Mouse (Mus musculus) hindbrain, embryonic 13.5 days (tissue): ENCODE data around the gene Pparg. TPM values are rescaled to one million over a fixed set of nuclear protein-coding genes. Genes with fewer than 3 reads are reported as not detected.

Experiments
- ATAC-seq: fragments of 200-750 bp; cut with Nextera tagmentation; 2 replicates; pipeline ENCODE4 v1.8.0; 2017; ENCODE audit warnings: moderate TSS enrichment; ENCODE audit not compliant: low FRiP score
- H3K27ac ChIP-seq: fragments of 300-500 bp; sonication (generic); 2 replicates; pipeline ENCODE4 v1.5.1; 2015; ENCODE audit warnings: inconsistent platforms, mild to moderate bottlenecking, moderate library complexity
- H3K27me3 ChIP-seq: fragments of 300-500 bp; sonication (generic); 2 replicates; pipeline ENCODE4 v1.6.1; 2015; ENCODE audit warnings: mild to moderate bottlenecking, inconsistent platforms
- H3K36me3 ChIP-seq: fragments of 300-500 bp; sonication (generic); 2 replicates; pipeline ENCODE4 v1.6.1; 2015; ENCODE audit warnings: mild to moderate bottlenecking, inconsistent platforms
- H3K4me1 ChIP-seq: fragments of 300-500 bp; sonication (generic); replicated peaks from 2 replicates; pipeline ENCODE4 v1.6.1; 2015; ENCODE audit warnings: inconsistent platforms
- H3K4me2 ChIP-seq: fragments of 300-500 bp; sonication (generic); 2 replicates; pipeline ENCODE4 v1.6.1; 2015; ENCODE audit warnings: inconsistent platforms, mild to moderate bottlenecking, moderate library complexity
- H3K4me3 ChIP-seq: fragments of 300-500 bp; sonication (generic); 2 replicates; pipeline ENCODE4 v1.5.1; 2015; ENCODE audit warnings: mild to moderate bottlenecking, inconsistent platforms
- H3K9ac ChIP-seq: fragments of 300-500 bp; sonication (generic); 2 replicates; pipeline ENCODE4 v1.6.1; 2015; ENCODE audit warnings: mild to moderate bottlenecking, inconsistent platforms
- H3K9me3 ChIP-seq: fragments of 300-500 bp; sonication (generic); 2 replicates; pipeline ENCODE4 v1.6.1; 2016; ENCODE audit warnings: inconsistent platforms
- WGBS: fragments of 180-500 bp; shearing (Covaris S2); methylation state at CpG from one replicate; pipeline ENCODE4 v1.1.7; 2015; 5-methylcytosine and 5-hydroxymethylcytosine counted together
- polyA plus RNA-seq: library from polyadenylated mRNA; unstranded; fragments of >200 nt; fragmentation: Nextera tagmentation; extraction: Ambion mirVana; gene quantifications from 2 replicates; pipeline ENCODE4 v1.2.1, GENCODE M21; 2015

Gene Pparg
- polyA plus RNA-seq, 1 experiment from 2014 or later, result 0.30 TPM

DNA sequence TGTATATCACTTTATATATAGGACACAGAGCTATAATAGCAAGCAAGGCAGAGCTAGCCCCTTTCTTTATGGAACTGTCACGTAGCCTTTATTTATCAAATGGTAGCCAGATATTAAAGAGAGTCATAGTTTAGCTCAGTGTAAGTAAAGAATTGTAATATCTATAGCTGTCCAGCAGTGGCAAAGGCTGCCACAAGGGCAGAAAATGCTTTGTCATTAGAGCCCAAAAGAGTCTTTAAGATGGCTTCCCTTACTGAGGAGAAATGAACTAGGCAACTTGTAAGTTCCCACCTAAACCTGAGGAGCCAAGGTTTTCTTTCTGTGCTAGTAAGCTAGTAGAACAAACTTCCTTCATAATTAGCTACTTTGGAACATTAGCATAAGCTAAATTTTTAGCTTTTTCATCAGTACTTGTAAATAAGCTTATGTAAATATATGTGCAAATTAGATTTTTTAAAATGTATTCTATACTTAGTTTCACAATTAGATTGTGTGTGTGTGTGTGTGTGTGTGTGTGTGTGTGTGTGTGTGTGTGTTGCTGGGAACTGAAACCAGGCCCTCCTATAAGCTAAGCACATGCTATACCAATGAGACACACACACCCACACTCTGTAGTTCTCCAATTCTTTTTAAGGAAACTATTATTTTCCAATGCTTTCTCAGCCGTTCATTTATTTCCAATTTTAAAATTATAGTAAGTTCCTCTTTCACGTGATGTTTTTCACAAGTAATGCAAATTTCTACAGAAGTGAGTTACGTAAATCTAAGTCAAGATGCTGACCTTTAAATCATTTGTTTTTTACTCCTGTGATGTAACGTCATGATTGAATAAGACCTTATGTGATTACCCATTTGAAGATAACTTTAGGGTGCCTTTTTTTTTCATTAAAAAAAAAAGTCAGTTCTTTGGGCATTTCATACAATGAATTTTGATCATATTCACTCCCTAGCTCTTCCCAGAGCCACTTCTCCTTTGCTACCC is 14.4 kb downstream of the Pparg start:
- no peaks in the 10 kb centered on the region for H3K9me3 ChIP-seq
- 86% methylated on average over 5 of the region's 5 CpGs for WGBS
- no peaks in the 10 kb centered on the region for H3K4me1 ChIP-seq
- no peaks in the 10 kb centered on the region for H3K36me3 ChIP-seq
- H3K4me2 ChIP-seq, result no peak overlapping the region
- H3K27ac ChIP-seq, result no peak overlapping the region
- no peak overlapping the region for H3K9ac ChIP-seq
- no peaks in the 10 kb centered on the region for H3K27me3 ChIP-seq
- no peak overlapping the region for H3K4me3 ChIP-seq
- ATAC-seq, result no peak

DNA sequence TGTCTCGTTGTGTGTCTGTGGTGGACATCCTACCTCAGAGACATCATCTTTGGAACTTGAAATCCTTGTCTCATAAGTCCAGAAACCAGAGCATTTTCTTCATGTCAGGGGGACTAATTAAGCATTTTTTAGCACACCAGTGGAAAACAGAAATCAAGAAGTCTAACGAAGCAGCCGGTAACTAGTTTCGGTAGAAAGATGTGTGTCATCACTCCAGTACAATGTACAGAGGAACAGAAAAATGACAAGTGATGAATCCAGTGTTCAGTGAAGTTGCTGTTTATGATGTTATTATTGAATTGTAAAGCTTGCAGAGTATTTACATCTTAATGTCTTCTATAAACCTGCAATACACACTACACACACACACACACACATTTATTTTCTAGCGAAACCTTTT is 19.8 kb downstream of the Pparg start:
- Histone ChIP-seq H3K4me1 (no peaks in the 10 kb centered on the region), H3K9ac (no peak overlapping the region), H3K27me3 (no peaks in the 10 kb centered on the region), H3K4me2 (no peak overlapping the region), H3K9me3 (no peaks in the 10 kb centered on the region), H3K4me3 (no peak overlapping the region), H3K27ac (no peak overlapping the region), H3K36me3 (no peaks in the 10 kb centered on the region)
- ATAC-seq, result no peak
- WGBS, result 92% methylated on average over 5 of the region's 5 CpGs

DNA sequence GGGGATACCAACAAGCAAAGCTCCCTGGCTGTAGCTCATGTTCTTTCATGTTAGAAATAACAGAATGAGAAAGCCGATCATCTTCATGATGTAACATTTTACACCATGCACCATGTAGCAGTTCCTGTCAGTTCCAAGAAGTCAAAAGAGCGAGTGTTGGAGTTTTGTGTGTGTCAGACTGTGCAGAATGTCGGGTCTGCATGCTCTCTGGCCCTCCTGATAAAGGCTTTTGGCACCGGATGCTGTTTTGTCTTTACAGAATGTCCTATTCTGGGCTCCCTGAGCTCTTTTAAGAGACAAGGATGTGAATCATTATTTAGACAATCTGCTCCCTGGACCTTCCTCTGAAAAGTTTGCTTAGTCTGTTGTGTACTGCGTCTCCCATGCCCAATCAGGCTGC is 22.0 kb downstream of the Pparg start:
- no peak overlapping the region for H3K27ac ChIP-seq
- ATAC-seq, result no peak
- H3K9ac ChIP-seq, result no peak overlapping the region
- H3K27me3 ChIP-seq, result no peaks in the 10 kb centered on the region
- WGBS, result 87% methylated on average over 5 of the region's 5 CpGs
- H3K4me2 ChIP-seq, result no peak overlapping the region
- H3K36me3 ChIP-seq, result no peaks in the 10 kb centered on the region
- H3K4me3 ChIP-seq, result no peak overlapping the region
- H3K4me1 ChIP-seq, result no peaks in the 10 kb centered on the region
- no peaks in the 10 kb centered on the region for H3K9me3 ChIP-seq

DNA sequence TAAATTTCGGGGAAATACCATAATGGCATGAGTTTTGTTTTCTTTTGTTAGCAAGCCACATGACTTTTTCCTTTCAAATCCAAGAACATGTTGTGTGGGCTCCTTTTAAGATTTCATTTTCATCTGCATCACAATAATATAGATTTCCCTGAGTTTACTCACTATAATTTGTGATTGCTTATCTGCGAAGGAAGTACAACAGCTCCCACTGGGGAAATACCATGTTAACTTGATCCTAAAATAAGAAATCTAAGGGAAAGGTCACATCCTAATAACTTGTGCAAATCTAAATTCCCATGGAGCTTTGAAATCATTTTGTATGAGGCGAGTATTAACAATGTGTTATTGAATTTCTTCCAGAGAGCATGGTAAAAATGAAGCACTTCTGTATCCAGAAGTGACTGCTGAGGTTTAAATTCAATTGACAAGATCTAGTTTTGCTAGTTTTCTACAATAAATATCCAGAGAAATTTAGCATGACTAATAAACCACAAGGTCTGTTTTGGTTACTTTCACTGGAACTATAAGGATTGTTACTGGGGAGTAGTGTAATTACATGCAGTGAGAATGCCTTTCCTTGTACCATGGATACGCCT is 29.3 kb downstream of the Pparg start:
- Histone ChIP-seq H3K9ac (no peak overlapping the region), H3K4me3 (no peak overlapping the region), H3K4me1 (no peaks in the 10 kb centered on the region), H3K36me3 (no peaks in the 10 kb centered on the region), H3K27me3 (no peaks in the 10 kb centered on the region), H3K9me3 (no peaks in the 10 kb centered on the region), H3K27ac (no peak overlapping the region), H3K4me2 (no peak overlapping the region)
- 71% methylated on average over 4 of the region's 4 CpGs for WGBS
- ATAC-seq, result no peak

DNA sequence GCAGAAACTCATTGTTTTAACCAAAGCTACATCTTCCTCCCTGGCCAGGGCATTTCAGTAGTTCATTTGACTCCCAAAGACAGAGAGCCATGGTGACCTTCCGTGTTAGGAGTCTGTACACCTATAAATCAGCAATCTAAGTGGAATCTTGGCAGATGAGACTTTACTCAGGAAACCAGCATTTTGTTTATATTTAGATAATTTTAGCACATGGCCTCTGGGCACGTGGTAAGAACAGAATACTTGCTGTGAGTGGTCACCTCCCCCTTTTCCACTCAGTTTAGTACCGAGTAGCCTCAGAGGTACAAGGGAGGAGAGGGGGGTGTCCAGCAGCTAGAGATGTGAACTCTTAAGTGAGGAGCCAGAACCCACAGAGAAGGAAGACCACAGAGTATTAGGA is 36.2 kb downstream of the Pparg start:
- Histone ChIP-seq H3K9me3 (no peaks in the 10 kb centered on the region), H3K4me3 (no peak overlapping the region), H3K27me3 (no peaks in the 10 kb centered on the region), H3K27ac (no peak overlapping the region), H3K9ac (no peak overlapping the region), H3K4me2 (no peak overlapping the region), H3K36me3 (no peaks in the 10 kb centered on the region), H3K4me1 (no peaks in the 10 kb centered on the region)
- 71% methylated on average over 3 of the region's 3 CpGs for whole genome bisulfite sequencing
- ATAC-seq, result no peak

DNA sequence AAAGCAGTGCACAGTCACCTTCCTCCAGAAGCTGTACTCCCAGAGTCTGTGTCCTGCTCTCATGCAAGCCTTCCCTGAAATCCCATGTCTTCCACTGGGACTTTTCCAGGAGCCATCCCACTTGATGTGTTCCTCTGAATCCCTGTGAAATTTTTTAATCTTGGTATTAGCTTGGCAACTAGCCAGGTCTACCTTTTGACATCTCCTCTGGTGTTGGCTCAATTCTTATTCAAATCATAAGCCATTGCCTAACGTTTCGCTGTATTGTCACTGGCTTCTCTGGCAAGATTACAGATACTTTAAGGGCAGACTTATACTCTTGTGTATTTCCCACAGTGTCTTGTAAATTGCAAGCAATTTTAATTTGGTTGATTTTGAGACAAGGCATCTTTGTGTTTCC is 43.6 kb downstream of the Pparg start:
- Histone ChIP-seq H3K36me3 (no peaks in the 10 kb centered on the region), H3K4me2 (no peak overlapping the region), H3K4me3 (no peak overlapping the region), H3K9me3 (no peaks in the 10 kb centered on the region), H3K9ac (no peak overlapping the region), H3K27me3 (no peaks in the 10 kb centered on the region), H3K27ac (no peak overlapping the region), H3K4me1 (no peaks in the 10 kb centered on the region)
- ATAC-seq, result no peak
- WGBS, result 62% methylated on average over 2 of the region's 2 CpGs

DNA sequence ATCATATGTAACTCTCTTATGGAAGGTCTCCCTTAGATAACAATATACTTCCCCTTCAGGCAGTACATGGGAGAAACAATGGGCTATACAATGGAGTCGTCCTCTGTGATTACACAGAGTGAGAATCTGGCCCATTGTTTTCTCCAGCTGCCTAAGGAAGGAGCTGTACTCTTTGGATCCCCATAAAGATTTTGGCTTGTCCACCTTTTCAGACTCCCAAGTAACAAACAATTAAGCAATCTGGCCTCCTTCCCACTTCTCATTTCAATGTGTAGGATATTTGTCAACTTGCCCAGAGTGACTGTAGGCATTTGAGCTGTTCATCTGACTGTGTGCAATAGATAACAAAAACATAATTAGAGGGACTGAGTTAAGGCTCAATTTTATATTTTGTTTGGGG is 50.7 kb downstream of the Pparg start:
- Histone ChIP-seq H3K27me3 (no peaks in the 10 kb centered on the region), H3K27ac (no peak overlapping the region), H3K4me2 (no peak overlapping the region), H3K4me3 (no peak overlapping the region), H3K4me1 (no peaks in the 10 kb centered on the region), H3K9me3 (no peaks in the 10 kb centered on the region), H3K36me3 (no peaks in the 10 kb centered on the region), H3K9ac (no peak overlapping the region)
- no peak for ATAC-seq
- WGBS, result 14% methylated on average over 1 of the region's 1 CpGs

DNA sequence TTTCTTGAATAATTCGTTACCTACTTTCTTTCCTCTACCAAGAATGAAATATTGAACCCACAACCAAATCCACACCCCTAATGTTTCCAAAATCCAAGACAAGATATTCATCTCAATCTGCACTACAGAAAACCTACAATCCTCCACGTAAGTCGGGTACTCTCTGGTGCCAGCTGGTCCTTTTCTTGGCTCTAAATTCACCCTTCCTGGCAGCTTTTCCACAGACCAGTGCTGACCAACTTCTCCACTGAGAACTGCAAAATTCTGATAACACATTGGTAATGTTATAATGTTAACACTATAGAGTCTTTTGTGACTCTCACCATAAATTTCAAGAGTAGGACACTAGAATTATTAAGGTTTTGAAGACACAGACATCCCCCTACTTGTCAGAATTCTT is 57.4 kb downstream of the Pparg start:
- no peaks in the 10 kb centered on the region for H3K27me3 ChIP-seq
- H3K4me1 ChIP-seq, result no peaks in the 10 kb centered on the region
- no peak overlapping the region for H3K4me2 ChIP-seq
- H3K9me3 ChIP-seq, result no peaks in the 10 kb centered on the region
- H3K36me3 ChIP-seq, result no peaks in the 10 kb centered on the region
- 93% methylated on average over 3 of the region's 3 CpGs for WGBS
- H3K27ac ChIP-seq, result no peak overlapping the region
- no peak for ATAC-seq
- H3K9ac ChIP-seq, result no peak overlapping the region
- H3K4me3 ChIP-seq, result no peak overlapping the region

DNA sequence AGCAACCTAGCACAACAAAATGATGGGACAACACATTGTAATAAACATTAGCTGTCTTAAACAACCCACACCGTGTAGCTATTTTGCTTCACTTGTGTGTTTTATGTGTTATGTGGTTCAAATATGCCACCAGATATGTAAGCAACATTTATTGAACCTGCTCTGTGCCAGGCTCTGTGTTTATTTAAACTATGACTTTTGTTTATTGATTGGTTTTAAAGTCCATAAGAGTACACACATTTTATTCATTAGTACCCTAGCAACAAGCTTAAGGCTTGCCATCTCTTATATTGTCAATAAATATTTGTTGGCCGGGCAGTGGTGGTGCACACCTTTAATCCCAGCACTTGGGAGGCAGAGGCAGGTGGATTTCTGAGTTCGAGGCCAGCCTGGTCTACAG is 58.2 kb downstream of the Pparg start:
- Histone ChIP-seq H3K27me3 (no peaks in the 10 kb centered on the region), H3K4me1 (no peaks in the 10 kb centered on the region), H3K9ac (no peak overlapping the region), H3K4me3 (no peak overlapping the region), H3K27ac (no peak overlapping the region), H3K9me3 (no peaks in the 10 kb centered on the region), H3K4me2 (no peak overlapping the region), H3K36me3 (no peaks in the 10 kb centered on the region)
- 86% methylated on average over 3 of the region's 3 CpGs for WGBS
- no peak for ATAC-seq

DNA sequence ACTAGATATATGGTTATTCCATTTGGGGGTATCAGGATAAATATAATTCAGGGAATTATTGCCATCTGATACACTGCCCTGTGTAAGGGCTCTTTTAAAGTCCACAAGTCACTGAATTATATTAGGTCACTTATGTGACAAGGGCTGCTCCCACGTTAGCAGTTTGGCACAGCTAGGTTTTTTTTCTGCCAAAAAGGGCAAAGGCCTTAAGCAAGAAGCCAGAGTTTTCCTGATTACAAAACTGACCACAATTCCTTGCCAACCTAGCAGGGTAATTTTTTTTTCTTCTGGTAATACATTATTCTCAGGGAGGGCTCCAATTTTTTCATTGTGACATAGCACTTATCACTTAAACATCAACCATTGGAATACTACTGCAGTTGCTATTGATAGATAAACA is 60.2 kb downstream of the Pparg start:
- no peak for ATAC-seq

DNA sequence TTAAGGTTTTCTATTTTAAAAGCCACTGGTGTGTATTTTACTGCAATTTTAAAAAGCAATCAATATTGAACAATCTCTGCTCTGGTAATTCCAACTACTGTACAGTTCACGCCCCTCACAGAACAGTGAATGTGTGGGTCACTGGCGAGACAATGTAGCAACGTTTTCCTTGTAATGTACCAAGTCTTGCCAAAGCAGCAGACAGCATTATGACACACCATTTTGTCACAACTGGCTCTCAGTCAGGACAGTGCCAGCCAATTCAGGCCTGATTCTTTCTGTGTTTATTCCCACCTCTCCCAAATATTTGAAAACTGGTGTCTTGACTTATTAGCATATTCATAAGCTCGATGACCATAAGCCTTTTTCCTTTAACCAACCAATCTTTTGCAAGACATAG is 60.9 kb downstream of the Pparg start:
- no peak overlapping the region for H3K4me2 ChIP-seq
- no peak for ATAC-seq
- no peaks in the 10 kb centered on the region for H3K36me3 ChIP-seq
- no peak overlapping the region for H3K9ac ChIP-seq
- WGBS, result 87% methylated on average over 4 of the region's 4 CpGs
- H3K4me1 ChIP-seq, result no peaks in the 10 kb centered on the region
- no peak overlapping the region for H3K4me3 ChIP-seq
- H3K27ac ChIP-seq, result no peak overlapping the region
- H3K9me3 ChIP-seq, result no peaks in the 10 kb centered on the region
- H3K27me3 ChIP-seq, result no peaks in the 10 kb centered on the region

More for the DNA sequence above, 60.2 kb downstream of the Pparg start:
- H3K36me3 ChIP-seq, result no peaks in the 10 kb centered on the region
- H3K4me2 ChIP-seq, result no peak overlapping the region
- no peak overlapping the region for H3K4me3 ChIP-seq
- no peak overlapping the region for H3K9ac ChIP-seq
- H3K27me3 ChIP-seq, result no peaks in the 10 kb centered on the region
- H3K27ac ChIP-seq, result no peak overlapping the region
- no peaks in the 10 kb centered on the region for H3K9me3 ChIP-seq
- no peaks in the 10 kb centered on the region for H3K4me1 ChIP-seq
- WGBS, result 51% methylated on average over 1 of the region's 1 CpGs

DNA sequence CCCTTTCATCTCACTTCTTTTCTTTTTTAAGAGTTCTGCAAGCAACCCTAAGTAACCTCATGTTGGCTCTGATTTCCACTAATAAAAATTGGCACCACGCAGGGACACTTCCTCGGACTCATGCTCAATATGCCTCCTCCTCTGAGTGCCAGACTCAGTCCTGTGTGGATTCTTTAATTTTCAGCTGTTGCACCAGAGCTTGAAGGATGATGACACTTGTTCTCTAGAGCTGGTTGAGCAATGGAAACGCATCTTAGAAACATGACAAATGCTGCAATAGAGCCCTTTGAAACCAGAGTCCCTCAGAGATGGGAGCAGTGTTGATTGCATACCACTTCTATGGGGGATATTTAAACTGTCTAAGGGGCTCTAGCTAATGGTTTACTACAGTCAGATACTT is 63.7 kb downstream of the Pparg start:
- Histone ChIP-seq H3K4me3 (no peak overlapping the region), H3K9ac (no peak overlapping the region), H3K27ac (no peak overlapping the region), H3K9me3 (no peaks in the 10 kb centered on the region), H3K4me1 (no peaks in the 10 kb centered on the region), H3K4me2 (no peak overlapping the region), H3K27me3 (no peaks in the 10 kb centered on the region), H3K36me3 (no peaks in the 10 kb centered on the region)
- whole genome bisulfite sequencing, result 87% methylated on average over 3 of the region's 3 CpGs
- no peak for ATAC-seq

DNA sequence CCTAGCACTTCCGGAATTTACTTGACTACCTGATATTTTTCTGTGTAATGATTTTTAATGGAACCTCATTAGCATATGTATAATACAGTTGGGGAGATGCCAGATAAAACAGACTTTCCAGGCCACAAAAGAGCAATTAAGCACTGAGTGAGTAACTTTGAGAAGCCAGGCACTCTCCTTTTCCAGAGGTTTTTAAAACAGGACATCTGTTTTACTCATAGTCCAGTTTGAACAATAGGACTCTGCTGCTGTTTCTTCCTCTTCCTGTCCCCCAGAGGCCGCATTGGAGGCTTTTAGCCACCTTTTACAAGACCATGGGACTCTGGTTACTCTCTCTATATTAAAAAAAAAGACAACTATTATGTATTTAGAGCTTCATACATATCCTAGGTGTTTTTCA is 72.0 kb downstream of the Pparg start:
- Histone ChIP-seq H3K4me1 (no peaks in the 10 kb centered on the region), H3K27ac (no peak overlapping the region), H3K36me3 (no peaks in the 10 kb centered on the region), H3K4me2 (no peak overlapping the region), H3K9me3 (no peaks in the 10 kb centered on the region), H3K9ac (no peak overlapping the region), H3K4me3 (no peak overlapping the region), H3K27me3 (no peaks in the 10 kb centered on the region)
- ATAC-seq, result no peak
- WGBS, result 69% methylated on average over 2 of the region's 2 CpGs
